Mouse (Mus musculus) cerebellum, postnatal 4 days (tissue): ENCODE data around the gene Ror2.

ENCODE experiments used
- DNase-seq, 2 experiments: peaks; one replicate each; pipeline ENCODE4 v3.0.0; 2022; ENCODE audit warnings: low spot score in 2 of 2, mixed read lengths in 1 of 2

The Ror2 gene

GRCm38 (mm10) chr13:53130032-53130431, 155.9 kb downstream of the Ror2 start:
- DNase-seq, result no peak

- no peak for DNase-seq
Observed at GRCm38 (mm10) chr13:53125627-53126026, 160.3 kb downstream of the Ror2 start.

- no peak for DNase-seq
Observed at GRCm38 (mm10) chr13:53122085-53122484, 163.8 kb downstream of the Ror2 start.

GRCm38 (mm10) chr13:53120906-53121305, 165.0 kb downstream of the Ror2 start:
- no peak for DNase-seq

- DNase-seq, result peak; percentile 94 to 97
Observed at GRCm38 (mm10) chr13:53119586-53120426, 166.1 kb downstream of the Ror2 start.

GRCm38 (mm10) chr13:53118398-53118797, 167.5 kb downstream of the Ror2 start:
- DNase-seq, result no peak

GRCm38 (mm10) chr13:53117921-53118320, 168.0 kb downstream of the Ror2 start:
- DNase-seq, result no peak

- no peak for DNase-seq
Observed at GRCm38 (mm10) chr13:53110249-53110578, 175.7 kb downstream of the Ror2 start.

GRCm38 (mm10) chr13:53109560-53110248, 176.2 kb downstream of the Ror2 start:
- peak; percentile 97 to 98 for DNase-seq

GRCm38 (mm10) chr13:53106676-53107075, 179.2 kb downstream of the Ror2 start:
- DNase-seq, result no peak

GRCm38 (mm10) chr13:53099771-53100682, 185.9 kb downstream of the Ror2 start:
- DNase-seq, result no peak

- peak; percentile 66 to 80 for DNase-seq
Observed at GRCm38 (mm10) chr13:53096615-53097014, 189.3 kb downstream of the Ror2 start.

GRCm38 (mm10) chr13:53095222-53095621, 190.7 kb downstream of the Ror2 start:
- DNase-seq, result no peak

GRCm38 (mm10) chr13:53094658-53095057, 191.3 kb downstream of the Ror2 start:
- no peak for DNase-seq

GRCm38 (mm10) chr13:53093407-53093806, 192.5 kb downstream of the Ror2 start:
- DNase-seq, result no peak

- no peak for DNase-seq
Observed at GRCm38 (mm10) chr13:53086552-53087282, 199.2 kb downstream of the Ror2 start.

GRCm38 (mm10) chr13:53081846-53082245, 204.1 kb downstream of the Ror2 start:
- DNase-seq, result no peak

- DNase-seq, result no peak
Observed at GRCm38 (mm10) chr13:53077732-53078345, 208.1 kb downstream of the Ror2 start.

GRCm38 (mm10) chr13:53075006-53075405, 210.9 kb downstream of the Ror2 start:
- no peak for DNase-seq

- DNase-seq, result peak in 1 of 2 experiments; percentile 17
Observed at GRCm38 (mm10) chr13:53069076-53069690, 216.7 kb downstream of the Ror2 start.
